Mouse (Mus musculus) small intestine, adult 2 months (tissue): ENCODE measurements around the gene Hsd17b12.

Source experiments
- CTCF ChIP-seq: fragments of 200-500 bp; IDR thresholded peaks from 2 replicates; pipeline ENCODE4 v1.5.1; 2012; ENCODE audit warnings: low read depth, mild to moderate bottlenecking, control low read depth, inconsistent platforms, low read length, moderate library complexity, mixed read lengths; ENCODE audit not compliant: insufficient replicate concordance, insufficient read length; ENCODE audit errors: extremely low read depth
- POLR2A ChIP-seq: fragments of 200-500 bp; IDR thresholded peaks from 2 replicates; pipeline ENCODE4 v1.6.1; 2012; ENCODE audit warnings: low read depth, mild to moderate bottlenecking, control low read depth, inconsistent platforms, low read length, moderate library complexity

GRCm38 (mm10) chr2:94054813-94055212 lies 103.0 kb downstream of the Hsd17b12 start:
- TF ChIP-seq POLR2A: no peak
- no peak for TF ChIP-seq CTCF
